Comparison of ENCODE assay signal across 13 mouse cellular contexts in the genomic region with DNA sequence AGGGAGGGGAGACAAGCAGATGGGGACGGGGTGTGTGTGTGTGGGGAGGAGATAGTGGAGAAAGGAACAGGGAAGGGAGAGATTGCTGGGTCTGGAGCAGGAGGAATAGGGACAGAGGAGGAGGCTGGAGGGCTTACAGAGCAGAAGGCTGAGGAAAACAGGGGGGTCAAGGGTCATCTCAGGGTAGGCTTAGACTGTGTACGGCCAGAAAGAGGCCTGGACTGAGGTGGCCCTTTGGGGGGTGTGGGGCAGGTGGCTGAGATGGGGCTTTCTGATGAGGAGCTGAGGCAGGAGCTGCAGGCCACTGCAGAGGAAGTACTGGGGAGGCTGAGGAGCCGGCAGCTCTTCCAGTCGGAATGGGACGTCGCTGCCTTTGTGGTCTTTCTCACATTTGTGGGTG. TPM values are rescaled to one million over a fixed set of nuclear protein-coding genes. Genes with fewer than 3 reads are reported as not detected.
DNase-seq lines count a peak whose midpoint lies in the region; ATAC-seq and TF ChIP-seq lines count a peak whose summit lies in the region.
"Had no signal": no experiment of that assay in that cellular context is flagged by ENCODE, and none has a peak within 500 bp of the region (broad histone marks: within the 10 kb centered on the region; RNA-seq: fewer than 3 reads in every experiment).

No protein-coding gene starts in this region.

- H3K9me3 ChIP-seq in embryonic facial prominence, embryonic 10.5 days = no peaks in the 10 kb centered on the region
- H3K9me3 ChIP-seq in intestine, embryonic 15.5 days = no peaks in the 10 kb centered on the region
- H3K9me3 ChIP-seq in liver, embryonic 13.5 days (replicated peaks) = no peaks in the 10 kb centered on the region
- H3K9me3 ChIP-seq in forebrain, embryonic 14.5 days (replicated peaks; ENCODE audit: control insufficient read depth, low read length) = no peaks in the 10 kb centered on the region
- H3K9me3 ChIP-seq: midbrain, embryonic 12.5 days had no signal

- peak overlapping the region; percentile 56 for H3K4me2 ChIP-seq in intestine, embryonic 15.5 days (replicated peaks)
- 0 out of 2 replicates have a peak overlapping the region, but pooled peaks have one; percentile 19 for H3K4me2 ChIP-seq in liver, embryonic 13.5 days
- H3K4me2 ChIP-seq in forebrain, embryonic 14.5 days (ENCODE audit: low read length) = no peak overlapping the region
- H3K4me2 ChIP-seq: midbrain, embryonic 12.5 days had no signal

- peaks cover 3% of the 10 kb centered on the region for H3K4me1 ChIP-seq in liver, adult 2 months (ENCODE audit: control insufficient read depth, insufficient read depth, low read length)
- peaks cover 17% of the 10 kb centered on the region for H3K4me1 ChIP-seq in embryonic facial prominence, embryonic 10.5 days
- H3K4me1 ChIP-seq in intestine, embryonic 15.5 days (replicated peaks) = peaks cover 11% of the 10 kb centered on the region; the same call in 1 of the 2 replicates
- H3K4me1 ChIP-seq in liver, embryonic 13.5 days (replicated peaks) = peaks cover 32% of the 10 kb centered on the region
- peaks cover 4% of the 10 kb centered on the region for H3K4me1 ChIP-seq in forebrain, embryonic 14.5 days (ENCODE audit: control insufficient read depth, insufficient read depth, low read length)

- no peaks in the 10 kb centered on the region for H3K79me2 ChIP-seq in liver, adult 2 months (ENCODE audit: control insufficient read depth, insufficient read depth, low read length)

- H3K4me3 ChIP-seq in liver, adult 2 months (ENCODE audit: insufficient read depth, low read depth, low read length) = peak overlapping the region; percentile 32; the same call in 1 of the 2 replicates
- peak overlapping the region; percentile 29; the same call in 1 of the 2 replicates for H3K4me3 ChIP-seq in embryonic facial prominence, embryonic 10.5 days
- peak overlapping the region; percentile 36 for H3K4me3 ChIP-seq in intestine, embryonic 15.5 days (replicated peaks)
- H3K4me3 ChIP-seq in liver, embryonic 13.5 days (replicated peaks) = no peak overlapping the region
- H3K4me3 ChIP-seq in forebrain, embryonic 14.5 days (ENCODE audit: low read depth, low read length) = no peak overlapping the region
- H3K4me3 ChIP-seq: midbrain, embryonic 12.5 days had no signal

- TF ChIP-seq CTCF in liver, adult 2 months (IDR thresholded peaks at IDR 0.05; ENCODE audit: low read depth, low read length) = no peak

- H3K9ac ChIP-seq in liver, adult 2 months (ENCODE audit: low read depth, low read length) = peak overlapping the region; percentile 12; the same call in 1 of the 2 replicates
- H3K9ac ChIP-seq in intestine, embryonic 15.5 days = peak overlapping the region; percentile 50
- no peak overlapping the region for H3K9ac ChIP-seq in liver, embryonic 13.5 days
- H3K9ac ChIP-seq in forebrain, embryonic 14.5 days (ENCODE audit: low read length) = no peak overlapping the region
- H3K9ac ChIP-seq: midbrain, embryonic 12.5 days had no signal

- H3K36me3 ChIP-seq in liver, adult 2 months (ENCODE audit: control insufficient read depth, insufficient read depth, low read length) = no peaks in the 10 kb centered on the region
- peaks cover 21% of the 10 kb centered on the region for H3K36me3 ChIP-seq in embryonic facial prominence, embryonic 10.5 days (replicated peaks)
- no peaks in the 10 kb centered on the region for H3K36me3 ChIP-seq in intestine, embryonic 15.5 days
- H3K36me3 ChIP-seq in liver, embryonic 13.5 days = no peaks in the 10 kb centered on the region
- peaks cover 7% of the 10 kb centered on the region; the same call in 1 of the 2 replicates for H3K36me3 ChIP-seq in forebrain, embryonic 14.5 days (ENCODE audit: control insufficient read depth, insufficient read depth, low read length)

- peak; percentile 53 for ATAC-seq in intestine, embryonic 15.5 days
- no peak for ATAC-seq in liver, embryonic 13.5 days (ENCODE audit: low read depth)
- ATAC-seq in forebrain, embryonic 14.5 days = no peak

- 55% methylated on average over 6 of the region's 6 CpGs for WGBS in liver, adult 2 months
- WGBS in embryonic facial prominence, embryonic 10.5 days = 36% methylated on average over 6 of the region's 6 CpGs
- 33% methylated on average over 6 of the region's 6 CpGs for WGBS in intestine, embryonic 15.5 days
- WGBS in liver, embryonic 13.5 days (ENCODE audit: insufficient replicate concordance) = 48% methylated on average over 6 of the region's 6 CpGs
- WGBS in forebrain, embryonic 14.5 days = 63% methylated on average over 6 of the region's 6 CpGs

- H3K27ac ChIP-seq in liver, adult 2 months (replicated peaks; ENCODE audit: insufficient read depth, low read depth, low read length) = no peak overlapping the region
- peak overlapping the region; percentile 45; the same call in 1 of the 2 replicates for H3K27ac ChIP-seq in embryonic facial prominence, embryonic 10.5 days (replicated peaks)
- peak overlapping the region; percentile 76 for H3K27ac ChIP-seq in intestine, embryonic 15.5 days
- peak overlapping the region; percentile 43; the same call in 1 of the 2 replicates for H3K27ac ChIP-seq in liver, embryonic 13.5 days
- H3K27ac ChIP-seq in forebrain, embryonic 14.5 days (ENCODE audit: low read depth, low read length) = no peak overlapping the region
- H3K27ac ChIP-seq: midbrain, embryonic 12.5 days had no signal

- no peaks in the 10 kb centered on the region for H3K27me3 ChIP-seq in liver, adult 2 months (ENCODE audit: control insufficient read depth, insufficient read depth, low read length)
- H3K27me3 ChIP-seq in embryonic facial prominence, embryonic 10.5 days (replicated peaks; ENCODE audit: low read depth, poor library complexity, severe bottlenecking) = no peaks in the 10 kb centered on the region
- H3K27me3 ChIP-seq in intestine, embryonic 15.5 days (replicated peaks) = no peaks in the 10 kb centered on the region
- 0 out of 2 replicates have a peak, but pooled peaks cover 5% of the 10 kb centered on the region for H3K27me3 ChIP-seq in liver, embryonic 13.5 days
- no peaks in the 10 kb centered on the region for H3K27me3 ChIP-seq in forebrain, embryonic 14.5 days (replicated peaks; ENCODE audit: control insufficient read depth, insufficient read depth, low read length)
- H3K27me3 ChIP-seq: midbrain, embryonic 12.5 days had no signal

- DNase-seq in liver, adult 2 months (ENCODE audit: extremely low read depth, low read depth, low spot score) = no peak
- no peak for DNase-seq in liver
- no peak for DNase-seq in embryonic facial prominence, embryonic 10.5 days (ENCODE audit: low spot score)
- no peak for DNase-seq in liver, embryonic 13.5 days
- no peak for DNase-seq in layer of hippocampus, adult 9-10 months (ENCODE audit: low spot score)
- DNase-seq in gastrocnemius, postnatal 14 days = no peak
- no peak for DNase-seq in forebrain, embryonic 14.5 days (ENCODE audit: low spot score)
- DNase-seq: right cerebral cortex, postnatal 25 days had no signal

- intact Hi-C loops in gastrocnemius, postnatal 14 days (cut with DNase I; ENCODE audit: low total_unique reads) = no loop called here

- TF ChIP-seq POLR2A in liver, adult 2 months (IDR thresholded peaks at IDR 0.05; ENCODE audit: extremely low read depth, insufficient read depth, low read length) = no peak

RNA-seq across cellular contexts. Expression of gene Smim22, which starts 0.4 kb away (rescaled TPM):
- 3.6 and 14.6 TPM in 2 replicates for total RNA-seq in liver, adult 2 months (2014; rRNA removed)
- 13.9 and 35.5 TPM in 2 replicates for polyA plus RNA-seq in liver, adult 2 months (2012; rRNA removed)
- polyA plus RNA-seq in embryonic facial prominence, embryonic 10.5 days (2016; fragmentation: Nextera tagmentation; extraction: Ambion mirVana) = 3.4 and 3.6 TPM in 2 replicates
- polyA plus RNA-seq in intestine, embryonic 15.5 days (2015; fragmentation: Nextera tagmentation; extraction: Ambion mirVana) = 99.2 and 112 TPM in 2 replicates
- polyA plus RNA-seq in liver, embryonic 13.5 days (2015; fragmentation: Nextera tagmentation; extraction: Ambion mirVana) = 4.6 and 6.3 TPM in 2 replicates
- total RNA-seq in gastrocnemius, postnatal 14 days (2021) = not detected
- polyA plus RNA-seq in forebrain, embryonic 14.5 days (2014; fragmentation: Nextera tagmentation; extraction: Ambion mirVana) = 0.75 and 1.1 TPM in 2 replicates
- total RNA-seq: left cerebral cortex, postnatal 14 days had no signal
- polyA plus RNA-seq: midbrain, embryonic 12.5 days; neural tube, embryonic 14.5 days had no signal

RNA-seq across cellular contexts. Expression of gene Rogdi, which starts 5.9 kb away (rescaled TPM):
- total RNA-seq in liver, adult 2 months (2014; rRNA removed) = 5.2 and 7.5 TPM in 2 replicates
- 29.9 and 53.7 TPM in 2 replicates for polyA plus RNA-seq in liver, adult 2 months (2012; rRNA removed)
- 63.6 and 66.2 TPM in 2 replicates for polyA plus RNA-seq in embryonic facial prominence, embryonic 10.5 days (2016; fragmentation: Nextera tagmentation; extraction: Ambion mirVana)
- polyA plus RNA-seq in intestine, embryonic 15.5 days (2015; fragmentation: Nextera tagmentation; extraction: Ambion mirVana) = 46.2 and 51.7 TPM in 2 replicates
- polyA plus RNA-seq in liver, embryonic 13.5 days (2015; fragmentation: Nextera tagmentation; extraction: Ambion mirVana) = 42.6 and 45.7 TPM in 2 replicates
- total RNA-seq in gastrocnemius, postnatal 14 days (2021) = 10 to 100 TPM; 11.1 to 11.3 TPM
- 101 and 103 TPM in 2 replicates for polyA plus RNA-seq in forebrain, embryonic 14.5 days (2014; fragmentation: Nextera tagmentation; extraction: Ambion mirVana)

RNA-seq across cellular contexts. Expression of gene Sept12, which starts 9.8 kb away (rescaled TPM):
- not detected in 2 replicates for total RNA-seq in liver, adult 2 months (2014; rRNA removed)
- polyA plus RNA-seq in liver, adult 2 months (2012; rRNA removed) = not detected in 2 replicates
- not detected in 2 replicates for polyA plus RNA-seq in embryonic facial prominence, embryonic 10.5 days (2016; fragmentation: Nextera tagmentation; extraction: Ambion mirVana)
- not detected in 2 replicates for polyA plus RNA-seq in intestine, embryonic 15.5 days (2015; fragmentation: Nextera tagmentation; extraction: Ambion mirVana)
- not detected in 2 replicates for polyA plus RNA-seq in liver, embryonic 13.5 days (2015; fragmentation: Nextera tagmentation; extraction: Ambion mirVana)
- total RNA-seq in gastrocnemius, postnatal 14 days (2021) = not detected
- polyA plus RNA-seq in forebrain, embryonic 14.5 days (2014; fragmentation: Nextera tagmentation; extraction: Ambion mirVana) = not detected in 2 replicates
- total RNA-seq: left cerebral cortex, postnatal 14 days had no signal
- polyA plus RNA-seq: heart, embryonic 14.5 days; midbrain, embryonic 12.5 days; neural tube, embryonic 14.5 days had no signal

RNA-seq across cellular contexts. Expression of gene Glyr1, which starts 42.2 kb away (rescaled TPM):
- total RNA-seq in liver, adult 2 months (2014; rRNA removed) = 48.5 and 50.3 TPM in 2 replicates
- 42.8 and 48.6 TPM in 2 replicates for polyA plus RNA-seq in liver, adult 2 months (2012; rRNA removed)
- 211 and 221 TPM in 2 replicates for polyA plus RNA-seq in embryonic facial prominence, embryonic 10.5 days (2016; fragmentation: Nextera tagmentation; extraction: Ambion mirVana)
- polyA plus RNA-seq in intestine, embryonic 15.5 days (2015; fragmentation: Nextera tagmentation; extraction: Ambion mirVana) = 129 and 136 TPM in 2 replicates
- 44.6 and 53.8 TPM in 2 replicates for polyA plus RNA-seq in liver, embryonic 13.5 days (2015; fragmentation: Nextera tagmentation; extraction: Ambion mirVana)
- total RNA-seq in gastrocnemius, postnatal 14 days (2021) = 10 to 100 TPM; 35.6 to 37.2 TPM
- 120 and 123 TPM in 2 replicates for polyA plus RNA-seq in forebrain, embryonic 14.5 days (2014; fragmentation: Nextera tagmentation; extraction: Ambion mirVana)

RNA-seq across cellular contexts. Expression of gene Ubn1, which starts 42.4 kb away (rescaled TPM):
- 11.5 and 15.6 TPM in 2 replicates for total RNA-seq in liver, adult 2 months (2014; rRNA removed)
- polyA plus RNA-seq in liver, adult 2 months (2012; rRNA removed) = 12.1 and 15.6 TPM in 2 replicates
- 18.5 and 20.0 TPM in 2 replicates for polyA plus RNA-seq in embryonic facial prominence, embryonic 10.5 days (2016; fragmentation: Nextera tagmentation; extraction: Ambion mirVana)
- 15.4 and 17.0 TPM in 2 replicates for polyA plus RNA-seq in intestine, embryonic 15.5 days (2015; fragmentation: Nextera tagmentation; extraction: Ambion mirVana)
- 8.6 and 8.9 TPM in 2 replicates for polyA plus RNA-seq in liver, embryonic 13.5 days (2015; fragmentation: Nextera tagmentation; extraction: Ambion mirVana)
- total RNA-seq in gastrocnemius, postnatal 14 days (2021) = 10 to 100 TPM; 21.2 to 25.5 TPM
- polyA plus RNA-seq in forebrain, embryonic 14.5 days (2014; fragmentation: Nextera tagmentation; extraction: Ambion mirVana) = 14.3 and 16.2 TPM in 2 replicates

Comparison
In these comparisons a context has a peak if more than half of its experiments do, and no peak if none do; other contexts are left out.
1. H3K27ac ChIP-seq: peak in embryonic facial prominence, embryonic 10.5 days (single experiment), intestine, embryonic 15.5 days (single experiment) and liver, embryonic 13.5 days (single experiment); none in liver, adult 2 months (single experiment) and forebrain, embryonic 14.5 days (single experiment).
2. H3K4me3 ChIP-seq: peak in liver, adult 2 months (single experiment), embryonic facial prominence, embryonic 10.5 days (single experiment) and intestine, embryonic 15.5 days (single experiment); none in liver, embryonic 13.5 days (single experiment) and forebrain, embryonic 14.5 days (single experiment).
3. H3K9ac ChIP-seq: peak in liver, adult 2 months (single experiment) and intestine, embryonic 15.5 days (single experiment); none in liver, embryonic 13.5 days (single experiment) and forebrain, embryonic 14.5 days (single experiment).